Mouse (Mus musculus) adrenal gland, adult (tissue): ENCODE measurements around the gene Plaur.
"Not testable (repeated sequence)": the region's sequence is repeated elsewhere in the genome, so short reads cannot be mapped to it uniquely, and the experiment has no call there.

Experiments used
- DNase-seq, 2 experiments: peaks; one replicate each; pipeline ENCODE4 v3.0.0; 2022 to 2023; ENCODE audit warnings: low spot score in 1 of 2; ENCODE audit not compliant: inconsistent age in 2 of 2

Plaur gene

DNA sequence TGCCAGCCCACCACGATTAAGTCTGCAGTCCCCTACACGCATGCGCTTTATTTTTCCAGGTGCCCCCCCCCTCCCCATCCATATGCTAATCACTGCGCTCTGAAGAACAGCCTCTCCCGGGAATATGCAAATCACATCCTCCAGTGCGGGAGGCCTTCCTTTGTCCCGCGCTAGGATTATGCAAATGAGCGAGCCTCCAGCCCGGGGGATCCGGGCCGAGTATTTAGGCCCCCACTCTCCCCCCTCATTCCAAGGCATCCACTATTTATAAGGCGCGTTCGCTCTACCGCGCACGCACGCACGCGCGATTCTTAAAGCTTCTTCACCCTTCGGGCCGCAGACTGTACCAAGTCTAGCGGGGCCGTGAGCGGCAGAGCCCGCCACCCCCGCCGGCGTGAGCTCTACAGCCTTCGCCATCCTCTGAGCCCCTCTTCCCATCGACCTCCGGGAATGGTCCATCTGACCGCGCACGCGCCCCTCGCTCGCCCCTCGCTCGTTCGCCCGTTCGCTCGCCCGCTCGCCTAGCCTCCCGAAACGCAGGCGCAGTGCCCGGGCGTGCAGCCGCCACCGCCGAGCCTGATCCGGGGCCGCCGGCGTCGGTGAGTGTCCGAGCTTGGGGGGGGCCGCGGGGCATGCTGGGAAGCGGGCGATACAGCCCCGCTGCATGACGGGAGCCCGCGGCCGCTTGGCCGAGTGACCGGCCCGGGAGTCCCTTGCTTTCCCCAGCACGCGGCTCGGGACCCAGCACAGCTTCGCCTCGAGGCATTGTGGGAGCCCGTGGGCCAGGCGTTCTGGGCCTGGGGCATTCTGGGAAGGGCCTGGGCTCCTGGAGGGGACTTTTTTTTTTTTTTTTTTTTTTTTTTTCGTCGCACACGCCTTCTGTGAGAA, 44.8 kb downstream of the Plaur start, which contains the start of gene Zfp428:
TSS of gene Zfp428 (plus strand) at position 169 of the 888 bp plus-strand sequence.
- DNase-seq, result peak; percentile 86 to 96

DNA sequence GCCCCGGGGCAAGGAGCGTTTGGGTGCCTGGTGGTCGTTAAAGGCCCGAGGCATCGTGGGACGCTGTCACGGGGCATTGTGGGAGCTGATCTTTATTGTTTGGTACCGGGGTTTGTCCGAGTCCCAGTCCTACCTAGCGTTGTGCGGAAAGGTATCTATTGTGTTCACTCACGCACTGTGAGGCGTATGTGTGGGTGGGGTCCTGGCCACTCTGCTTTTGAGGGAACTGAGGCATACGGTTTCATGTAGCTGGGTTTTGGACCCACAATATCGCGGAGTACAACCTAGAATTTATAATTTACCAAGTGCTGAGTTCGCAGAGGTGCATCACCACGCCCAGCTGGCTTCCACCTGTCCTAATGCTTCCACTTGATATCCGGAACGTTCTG, 45.4 kb downstream of the Plaur start:
- DNase-seq, result no peak

DNA sequence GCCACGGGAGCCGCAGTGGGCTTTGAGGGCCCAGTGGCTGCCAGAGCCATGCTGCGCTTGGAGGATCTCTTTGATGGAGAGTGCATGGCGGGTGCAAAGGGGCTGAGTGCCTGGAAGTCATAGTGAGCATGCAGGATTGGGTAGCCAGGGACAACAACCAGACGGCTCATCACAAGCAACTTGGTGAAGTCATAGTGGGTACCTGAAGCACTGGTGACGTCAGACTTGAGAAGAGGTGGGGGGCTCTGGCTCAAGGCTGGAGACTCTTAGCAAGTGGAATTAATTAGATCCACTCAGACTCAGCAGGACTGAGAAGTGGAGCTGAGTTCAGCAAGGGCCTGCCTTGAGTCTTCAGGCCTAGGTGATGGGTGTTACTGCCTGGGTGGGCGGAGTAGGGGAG, 50.1 kb downstream of the Plaur start, which contains the start of gene AC161166.1:
TSS of gene AC161166.1 (minus strand) at position 101 of the 400 bp plus-strand sequence.
- no peak for DNase-seq

DNA sequence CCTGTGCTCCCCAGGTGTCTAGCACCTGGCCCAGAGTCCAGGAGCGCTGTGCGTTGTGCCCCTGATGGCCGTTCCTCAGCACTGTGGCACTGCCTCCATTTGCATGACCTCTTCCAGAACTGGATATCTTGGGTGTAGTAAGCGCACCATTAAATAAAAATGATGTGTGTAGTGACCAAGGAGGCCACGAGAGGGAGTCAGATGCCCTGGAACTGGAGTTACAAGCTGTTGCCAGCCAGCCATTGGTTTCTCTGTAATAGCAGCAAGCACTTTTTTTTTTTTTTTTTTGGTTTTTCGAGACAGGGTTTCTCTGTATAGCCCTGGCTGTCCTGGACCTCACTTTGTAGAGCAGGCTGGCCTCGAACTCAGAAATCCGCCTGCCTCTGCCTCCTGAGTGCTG, 54.0 kb downstream of the Plaur start:
- DNase-seq, result peak in 1 of 2 experiments; percentile 64

DNA sequence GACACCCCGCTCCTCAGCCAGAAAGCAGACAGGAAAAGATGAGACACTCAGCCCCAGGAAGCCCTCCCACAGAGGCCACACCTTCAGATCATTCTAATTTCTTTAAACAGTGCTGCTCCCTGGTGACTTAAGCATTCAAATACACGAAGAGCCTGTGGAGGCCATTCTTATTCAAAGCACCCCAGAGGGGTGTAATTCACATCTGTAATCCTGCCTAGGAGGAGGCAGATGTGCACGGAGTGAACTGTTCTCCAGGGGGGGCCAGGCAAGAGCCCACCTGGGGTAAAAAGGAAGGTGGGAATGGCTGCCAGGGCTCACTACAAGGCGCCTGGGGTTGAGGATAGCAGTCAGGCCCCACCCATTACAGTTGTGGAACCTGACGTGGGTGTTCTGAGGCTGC, 54.8 kb downstream of the Plaur start:
- DNase-seq, result no peak

DNA sequence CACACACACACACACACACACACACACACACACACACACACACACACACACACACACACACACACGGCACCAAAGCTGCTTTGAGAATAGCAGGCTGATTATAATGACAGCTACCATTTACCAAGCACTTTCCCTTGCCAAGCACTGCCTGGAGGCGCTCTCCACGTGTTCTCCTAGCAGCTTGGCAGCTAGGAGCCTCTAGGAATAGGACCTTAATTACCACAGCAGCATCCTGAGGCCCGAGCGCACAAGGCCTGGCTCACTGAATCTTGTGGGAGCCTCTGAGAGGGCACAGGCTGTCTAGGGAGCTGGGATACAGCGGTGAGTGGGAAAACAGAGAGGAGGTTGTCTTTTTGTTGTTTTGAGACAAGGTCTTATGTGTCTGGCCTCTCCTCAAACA, 55.4 kb downstream of the Plaur start:
- no peak for DNase-seq

DNA sequence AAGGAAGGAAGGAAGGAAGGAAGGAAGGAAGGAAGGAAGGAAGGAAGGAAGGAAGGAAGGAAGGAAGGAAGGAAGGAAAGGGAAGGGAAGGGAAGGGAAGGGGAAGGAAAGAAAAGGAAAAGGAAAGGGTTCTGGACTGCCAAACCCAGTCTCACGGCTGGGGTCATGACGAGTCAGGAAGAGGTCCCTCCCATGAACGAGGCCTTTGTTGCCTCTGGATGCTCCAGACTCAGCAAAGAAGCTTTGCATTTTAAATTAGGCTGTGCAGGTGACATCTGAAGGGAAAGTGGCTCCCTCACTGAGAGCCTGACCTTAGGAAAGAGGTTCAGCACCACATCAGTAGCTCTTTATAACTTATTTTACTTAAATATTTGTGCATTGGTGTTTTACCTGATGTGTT, 56.8 kb downstream of the Plaur start:
- no peak for DNase-seq

DNA sequence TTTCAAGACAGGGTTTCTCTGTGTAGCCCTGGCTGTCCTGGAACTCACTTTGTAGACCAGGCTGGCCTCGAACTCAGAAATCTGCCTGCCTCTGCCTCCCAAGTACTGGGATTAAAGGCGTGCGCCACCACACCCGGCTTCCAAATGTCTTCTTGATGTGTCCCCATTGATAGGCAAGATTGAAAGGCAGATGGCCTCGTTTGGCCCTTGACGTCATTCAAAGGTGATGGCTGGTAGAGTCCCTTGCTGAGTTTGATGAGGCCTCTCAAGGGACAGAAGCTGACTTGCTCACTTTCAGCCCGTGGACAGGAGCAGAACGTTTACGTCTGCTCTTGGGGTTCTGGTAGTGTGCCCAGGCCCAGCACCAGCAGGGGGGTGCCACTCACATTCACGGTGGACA, 57.8 kb downstream of the Plaur start:
- DNase-seq, result not testable (repeated sequence)

DNA sequence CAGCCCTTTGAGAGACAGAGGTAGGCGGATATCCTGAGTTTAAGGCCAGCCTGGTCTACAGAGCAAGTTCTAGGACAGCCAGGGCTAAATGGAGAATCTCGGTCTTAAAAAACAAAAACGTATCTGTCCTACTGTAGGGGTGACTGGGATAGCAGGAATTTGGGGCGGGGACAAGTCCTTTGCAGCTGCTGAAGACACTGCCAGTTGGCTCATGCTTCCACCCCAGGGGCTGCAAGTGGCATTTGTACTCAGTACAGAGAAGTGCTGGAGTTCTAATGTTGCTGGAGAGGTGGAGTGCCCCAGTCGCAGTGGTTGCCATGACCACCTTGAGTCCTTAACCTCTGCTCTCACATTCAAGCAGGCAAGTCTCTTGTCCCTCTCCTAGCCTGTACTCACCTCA, 60.5 kb downstream of the Plaur start:
- no peak for DNase-seq

DNA sequence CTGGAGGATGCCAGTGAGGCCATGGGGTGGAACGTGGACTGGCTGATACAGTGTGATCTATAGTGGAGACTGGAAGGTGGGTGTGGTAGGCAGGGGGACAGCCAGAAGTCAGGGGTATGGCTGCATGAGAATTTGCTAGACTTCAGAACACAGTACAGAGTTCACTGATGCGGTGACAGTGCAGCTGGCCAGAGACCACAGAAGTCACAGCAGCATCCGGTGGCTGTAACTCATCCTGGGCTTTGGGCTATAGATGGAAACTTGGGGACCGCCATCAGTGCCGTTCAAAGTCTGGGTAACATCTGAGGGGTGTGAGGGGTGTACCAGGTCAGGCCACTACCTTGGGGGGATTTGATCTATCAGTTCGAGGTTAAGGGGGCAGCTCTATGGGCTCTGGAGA, 61.4 kb downstream of the Plaur start:
- DNase-seq, result no peak

DNA sequence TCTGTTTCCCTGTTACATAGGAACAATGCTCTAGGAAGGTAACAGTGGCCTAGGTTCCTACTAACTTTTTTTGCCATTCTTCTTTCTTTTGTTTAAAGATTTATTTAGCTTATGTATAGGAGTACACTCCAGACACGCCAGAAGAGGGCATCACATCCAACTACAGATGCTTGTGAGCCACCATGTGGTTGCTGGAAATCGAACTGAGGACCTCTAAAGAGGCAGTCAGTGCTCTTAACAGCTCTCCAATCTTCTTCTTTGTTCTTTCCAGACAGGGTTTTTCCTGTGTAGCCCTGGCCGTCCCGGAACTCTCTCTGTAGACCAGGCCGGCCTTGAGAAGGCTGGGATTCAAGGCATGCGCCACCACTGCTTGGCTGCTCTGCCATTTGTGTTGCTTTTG, 62.7 kb downstream of the Plaur start:
- no peak for DNase-seq
